Comparison of ENCODE assay signal across 9 mouse cellular contexts in genomic region chr8:108612815-108613214, GRCm38 (mm10).
DNase-seq lines count a peak whose midpoint lies in the region; ATAC-seq and TF ChIP-seq lines count a peak whose summit lies in the region.
"Had no signal": no experiment of that assay in that cellular context is flagged by ENCODE, and none has a peak within 500 bp of the region (broad histone marks: within the 10 kb centered on the region; RNA-seq: fewer than 3 reads in every experiment).

No protein-coding gene starts in this region.

- H3K4me1 ChIP-seq in forebrain, embryonic 10.5 days, result peaks cover 20% of the 10 kb centered on the region
- H3K4me1 ChIP-seq in forebrain, embryonic 15.5 days, result no peaks in the 10 kb centered on the region
- H3K4me1 ChIP-seq in midbrain, embryonic 10.5 days, result peaks cover 23% of the 10 kb centered on the region
- H3K4me1 ChIP-seq in midbrain, postnatal 0 days (ENCODE audit: insufficient read depth, low read length), result no peaks in the 10 kb centered on the region; the same call in 1 of the 2 replicates

- H3K9me3 ChIP-seq in forebrain, embryonic 10.5 days, result no peaks in the 10 kb centered on the region
- H3K9me3 ChIP-seq in forebrain, embryonic 15.5 days, result no peaks in the 10 kb centered on the region
- H3K9me3 ChIP-seq in midbrain, embryonic 10.5 days (replicated peaks), result no peaks in the 10 kb centered on the region
- H3K9me3 ChIP-seq in midbrain, postnatal 0 days (ENCODE audit: low read length), result no peaks in the 10 kb centered on the region

- DNase-seq in forebrain, embryonic 10.5 days (ENCODE audit: extremely low spot score, low spot score), result peak; percentile 36
- peak; percentile 71 for DNase-seq in midbrain, embryonic 10.5 days (ENCODE audit: low spot score)
- no peak for DNase-seq in midbrain, postnatal 0 days (ENCODE audit: low spot score)
- DNase-seq in kidney, postnatal 25 days, result peak; percentile 52 to 74
- peak; percentile 19 for DNase-seq in retina, postnatal 1 day
- DNase-seq in right cerebral cortex, postnatal 4 days, result no peak
- DNase-seq in layer of hippocampus, adult 8-10 months (ENCODE audit: low spot score in 2 of 2), result no peak
- DNase-seq: adrenal gland, postnatal 25 days had no signal

- H3K36me3 ChIP-seq in forebrain, embryonic 10.5 days (replicated peaks), result no peaks in the 10 kb centered on the region
- H3K36me3 ChIP-seq in forebrain, embryonic 15.5 days, result no peaks in the 10 kb centered on the region
- H3K36me3 ChIP-seq in midbrain, embryonic 10.5 days, result no peaks in the 10 kb centered on the region
- no peaks in the 10 kb centered on the region for H3K36me3 ChIP-seq in midbrain, postnatal 0 days (ENCODE audit: insufficient read depth, low read length)

- no peaks in the 10 kb centered on the region for H3K27me3 ChIP-seq in forebrain, embryonic 10.5 days (ENCODE audit: poor library complexity, severe bottlenecking)
- no peaks in the 10 kb centered on the region for H3K27me3 ChIP-seq in forebrain, embryonic 15.5 days
- H3K27me3 ChIP-seq in midbrain, embryonic 10.5 days (ENCODE audit: low read depth, poor library complexity, severe bottlenecking), result no peaks in the 10 kb centered on the region
- H3K27me3 ChIP-seq in midbrain, postnatal 0 days (ENCODE audit: insufficient read depth, low read length), result no peaks in the 10 kb centered on the region

- 25% methylated on average over 5 of the region's 5 CpGs for WGBS in forebrain, embryonic 10.5 days
- WGBS in forebrain, embryonic 15.5 days, result 26% methylated on average over 5 of the region's 5 CpGs
- 23% methylated on average over 5 of the region's 5 CpGs for WGBS in midbrain, embryonic 10.5 days
- 24% methylated on average over 5 of the region's 5 CpGs for WGBS in midbrain, postnatal 0 days

- no peak overlapping the region for H3K4me3 ChIP-seq in forebrain, embryonic 10.5 days
- H3K4me3 ChIP-seq in forebrain, embryonic 15.5 days, result no peak overlapping the region
- H3K4me3 ChIP-seq in midbrain, embryonic 10.5 days, result no peak overlapping the region
- H3K4me3 ChIP-seq in midbrain, postnatal 0 days (ENCODE audit: low read depth, low read length), result no peak overlapping the region

- TF ChIP-seq CTCF in midbrain, postnatal 0 days (IDR thresholded peaks at IDR 0.05), result no peak

- H3K4me2 ChIP-seq in forebrain, embryonic 15.5 days (replicated peaks), result no peak overlapping the region
- no peak overlapping the region for H3K4me2 ChIP-seq in midbrain, postnatal 0 days (ENCODE audit: low read depth, low read length, poor library complexity, severe bottlenecking)

- H3K27ac ChIP-seq in forebrain, embryonic 10.5 days, result peak overlapping the region; percentile 72
- no peak overlapping the region for H3K27ac ChIP-seq in forebrain, embryonic 15.5 days (replicated peaks)
- H3K27ac ChIP-seq in midbrain, embryonic 10.5 days (replicated peaks), result peak overlapping the region; percentile 70
- H3K27ac ChIP-seq in midbrain, postnatal 0 days (ENCODE audit: low read depth, low read length), result no peak overlapping the region

- H3K9ac ChIP-seq in forebrain, embryonic 15.5 days (replicated peaks), result no peak overlapping the region
- no peak overlapping the region for H3K9ac ChIP-seq in midbrain, postnatal 0 days (replicated peaks; ENCODE audit: low read length, poor library complexity, severe bottlenecking)

- no peak for ATAC-seq in forebrain, embryonic 15.5 days (replicated peaks)
- no peak for ATAC-seq in midbrain, postnatal 0 days (ENCODE audit: low FRiP score)

Comparison
In these comparisons a context has a peak if more than half of its experiments do, and no peak if none do; other contexts are left out.
1. DNase-seq: peak in forebrain, embryonic 10.5 days (single experiment), midbrain, embryonic 10.5 days (single experiment), kidney, postnatal 25 days (2 of 2) and retina, postnatal 1 day (single experiment); none in midbrain, postnatal 0 days (single experiment), right cerebral cortex, postnatal 4 days (single experiment) and layer of hippocampus, adult 8-10 months (0 of 2).
2. H3K27ac ChIP-seq: peak in forebrain, embryonic 10.5 days (single experiment) and midbrain, embryonic 10.5 days (single experiment); none in forebrain, embryonic 15.5 days (single experiment) and midbrain, postnatal 0 days (single experiment).